Mouse (Mus musculus): ENCODE measurements at regions not wholly inside any gene's neighbourhood (a gene's known extent, or its start where the extent isn't known, plus 50 kb on each side); places are given as distances from the start of the nearest gene placed in this dataset.
A peak's percentile ranks its signal among the peaks of the same experiment; 100 is the strongest.

GRCm38 (mm10) chr3:38047445-38047844 is 323.2 kb upstream of the Gm5148 start:
- DNase-seq (ENCODE audit: low read depth, low spot score): no peak

GRCm38 (mm10) chr3:38046611-38047010 is 322.3 kb upstream of the Gm5148 start:
- DNase-seq (ENCODE audit: low read depth, low spot score): no peak

GRCm38 (mm10) chr3:38045989-38046388 is 321.7 kb upstream of the Gm5148 start:
- peak; percentile 31 for DNase-seq (ENCODE audit: low read depth, low spot score)

- peak; percentile 33 for DNase-seq (ENCODE audit: low read depth, low spot score)
These were observed 321.2 kb upstream of the Gm5148 start for GRCm38 (mm10) chr3:38045523-38045922.

- DNase-seq (ENCODE audit: low read depth, low spot score): peak; percentile 69
These were observed 320.0 kb upstream of the Gm5148 start for GRCm38 (mm10) chr3:38044338-38044737.

- peak; percentile 95 for DNase-seq (ENCODE audit: low read depth, low spot score)
These were observed 318.3 kb upstream of the Gm5148 start for GRCm38 (mm10) chr3:38042614-38043013.

- DNase-seq (ENCODE audit: low read depth, low spot score): no peak
These were observed 311.8 kb upstream of the Gm5148 start for GRCm38 (mm10) chr3:38036131-38036530.

GRCm38 (mm10) chr3:38034138-38034537 is 309.8 kb upstream of the Gm5148 start:
- DNase-seq (ENCODE audit: low read depth, low spot score): no peak

GRCm38 (mm10) chr3:38014768-38015167 is 290.5 kb upstream of the Gm5148 start:
- DNase-seq (ENCODE audit: low read depth, low spot score): no peak

GRCm38 (mm10) chr3:38009168-38009567 is 284.9 kb upstream of the Gm5148 start:
- DNase-seq (ENCODE audit: low read depth, low spot score): no peak

GRCm38 (mm10) chr3:38008321-38008720 is 284.0 kb upstream of the Gm5148 start:
- DNase-seq (ENCODE audit: low read depth, low spot score): peak; percentile 36

GRCm38 (mm10) chr3:38007626-38008025 is 283.3 kb upstream of the Gm5148 start:
- DNase-seq (ENCODE audit: low read depth, low spot score): no peak

GRCm38 (mm10) chr3:38002275-38002674 is 278.0 kb upstream of the Gm5148 start:
- DNase-seq (ENCODE audit: low read depth, low spot score): no peak

- no peak for DNase-seq (ENCODE audit: low read depth, low spot score)
These were observed 275.5 kb upstream of the Gm5148 start for GRCm38 (mm10) chr3:37999779-38000178.

- DNase-seq (ENCODE audit: low read depth, low spot score): no peak
These were observed 273.7 kb upstream of the Gm5148 start for GRCm38 (mm10) chr3:37997998-37998397.

- no peak for DNase-seq (ENCODE audit: low read depth, low spot score)
These were observed 265.7 kb upstream of the Gm5148 start for GRCm38 (mm10) chr3:37989992-37990391.

GRCm38 (mm10) chr3:37987775-37988505 is 263.6 kb upstream of the Gm5148 start:
- DNase-seq (ENCODE audit: low read depth, low spot score): no peak

GRCm38 (mm10) chr3:37987007-37987774 is 262.9 kb upstream of the Gm5148 start:
- DNase-seq (ENCODE audit: low read depth, low spot score): no peak

- DNase-seq (ENCODE audit: low read depth, low spot score): no peak
These were observed 260.4 kb upstream of the Gm5148 start for GRCm38 (mm10) chr3:37984706-37985105.

- no peak for DNase-seq (ENCODE audit: low read depth, low spot score)
These were observed 257.3 kb upstream of the Gm5148 start for GRCm38 (mm10) chr3:37981481-37982180.

GRCm38 (mm10) chr3:37979871-37980270 is 255.6 kb upstream of the Gm5148 start:
- peak; percentile 53 for DNase-seq (ENCODE audit: low read depth, low spot score)

GRCm38 (mm10) chr3:37978481-37978880 is 254.2 kb upstream of the Gm5148 start:
- peak; percentile 99 for DNase-seq (ENCODE audit: low read depth, low spot score)
